ENCODE assay signal across 14 mouse cellular contexts in the genomic region with DNA sequence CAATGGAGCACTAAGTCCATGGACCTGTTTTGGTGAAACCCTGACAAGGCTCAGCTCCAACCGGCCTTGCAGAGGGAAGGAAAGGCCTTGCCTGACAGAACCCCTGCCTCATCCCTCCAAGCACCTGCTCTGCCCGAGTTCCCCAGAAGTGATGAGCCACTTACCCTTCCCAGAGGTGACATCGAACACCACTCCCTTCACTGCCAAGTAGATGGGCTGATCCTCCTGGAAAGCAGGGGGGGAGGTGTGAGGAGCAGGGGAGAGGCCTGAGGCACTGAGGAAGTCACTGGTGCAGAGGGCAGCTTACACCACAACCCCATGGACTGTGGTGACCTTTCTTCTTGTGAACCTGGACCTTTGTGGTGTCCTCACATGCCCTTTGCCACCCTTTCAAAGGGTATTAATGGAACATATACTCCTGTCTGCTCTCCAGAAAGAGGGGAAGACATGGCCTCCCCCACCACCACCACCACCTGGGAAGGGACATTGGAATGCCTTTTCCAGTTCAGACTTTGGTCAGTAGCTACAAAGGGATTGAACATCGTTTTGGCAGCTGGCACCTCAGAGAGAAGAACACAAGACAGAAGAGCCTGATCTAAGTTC.
"Had no signal": no experiment of that assay in that cellular context is flagged by ENCODE, and none has a peak within 500 bp of the region (broad histone marks: within the 10 kb centered on the region; RNA-seq: fewer than 3 reads in every experiment).

No protein-coding gene starts in this region.

- H3K4me3 ChIP-seq: left cerebral cortex, adult 2 months; lung, embryonic 15.5 days; neural tube, embryonic 13.5 days; stomach, embryonic 15.5 days had no signal

- H3K36me3 ChIP-seq: intestine, embryonic 15.5 days; liver, embryonic 13.5 days; lung, embryonic 15.5 days had no signal

- H3K4me1 ChIP-seq: intestine, embryonic 15.5 days; stomach, embryonic 15.5 days had no signal

- DNase-seq: liver, embryonic 13.5 days; liver, postnatal 0 days; lung, postnatal 14 days; midbrain, embryonic 14.5 days; retina, postnatal 1 day; right cerebral cortex, postnatal 4 days; thymus, postnatal 4 days had no signal

- H3K27ac ChIP-seq: intestine, embryonic 15.5 days; kidney, postnatal 0 days; left cerebral cortex, adult 2 months; limb, embryonic 10.5 days; liver, embryonic 13.5 days; lung, embryonic 15.5 days; neural tube, embryonic 13.5 days; stomach, embryonic 15.5 days had no signal

- H3K4me2 ChIP-seq: intestine, embryonic 15.5 days; lung, embryonic 15.5 days; neural tube, embryonic 13.5 days; stomach, embryonic 15.5 days had no signal

- H3K9ac ChIP-seq: intestine, embryonic 15.5 days; liver, postnatal 0 days; lung, embryonic 15.5 days; neural tube, embryonic 13.5 days; stomach, embryonic 15.5 days had no signal

- H3K27me3 ChIP-seq: intestine, embryonic 15.5 days; liver, embryonic 13.5 days; lung, embryonic 15.5 days; neural tube, embryonic 13.5 days; stomach, embryonic 15.5 days had no signal

- H3K9me3 ChIP-seq: intestine, embryonic 15.5 days; liver, embryonic 13.5 days; lung, embryonic 15.5 days; neural tube, embryonic 13.5 days; stomach, embryonic 15.5 days had no signal
